Mouse (Mus musculus) adrenal gland, adult 10 weeks (tissue): ENCODE data around the gene Vmn2r58. TPM values are rescaled to one million over a fixed set of nuclear protein-coding genes. Genes with fewer than 3 reads are reported as not detected.

ENCODE experiments used
- polyA plus RNA-seq: library from polyadenylated mRNA; stranded (reverse); fragments of 350-450 nt; fragmentation: Illumina TruSeq; extraction: RNeasy Lipid Tissue Mini Kit (QIAGEN cat#74804); gene quantifications from one replicate; pipeline ENCODE4 v1.2.3, GENCODE M21; 2014; ENCODE audit warnings: low read depth, low replicate concordance

Gene Vmn2r58
- not detected for polyA plus RNA-seq

DNA sequence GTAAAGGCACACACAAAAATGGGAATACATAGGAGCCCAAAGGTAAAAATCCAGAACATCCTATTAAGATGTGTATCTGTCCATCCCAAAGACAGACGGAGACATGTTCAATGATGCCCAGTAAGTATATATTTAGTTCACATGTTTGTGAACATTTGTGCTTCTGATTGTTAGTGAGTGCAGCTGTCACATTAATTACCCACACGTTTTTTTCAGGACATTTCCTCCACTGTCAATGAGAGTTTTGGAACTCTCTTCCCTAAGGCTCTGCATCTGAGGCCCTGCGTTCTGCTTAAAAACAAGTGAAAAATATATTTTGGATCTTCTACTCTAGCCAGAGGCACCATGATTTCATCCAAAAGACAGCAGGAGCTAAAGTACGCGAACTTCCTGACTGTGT lies at the start of gene Vmn2r58:
Gene Vmn2r58 (minus strand): TSS at position 101 of the 400 bp plus-strand sequence.

Other genes starting within 250 kb of the Vmn2r58 start
- 40.2 TPM for gene Zfp788, start 239.5 kb downstream of the Vmn2r58 start, polyA plus RNA-seq
- gene Vmn2r59, start 186.3 kb upstream of the Vmn2r58 start, polyA plus RNA-seq, result not detected
- not detected for gene Vmn2r60, start 235.1 kb upstream of the Vmn2r58 start, polyA plus RNA-seq